Mouse (Mus musculus) midbrain, embryonic 11.5 days (tissue): ENCODE data around the gene Mss51. TPM values are rescaled to one million over a fixed set of nuclear protein-coding genes. Genes with fewer than 3 reads are reported as not detected.

Experiments
- ATAC-seq: fragments of 200-750 bp; cut with Nextera tagmentation; 2 replicates; pipeline ENCODE4 v1.8.0; 2017; ENCODE audit warnings: moderate TSS enrichment, moderate library complexity; ENCODE audit not compliant: low FRiP score
- DNase-seq: peaks from one replicate; pipeline ENCODE4 v3.0.0; 2015; ENCODE audit warnings: low spot score; ENCODE audit errors: missing footprints
- H3K27ac ChIP-seq: fragments of 300-500 bp; sonication (generic); 2 replicates; pipeline ENCODE4 v1.5.1; 2014; ENCODE audit warnings: low read depth, low read length
- H3K27me3 ChIP-seq: fragments of 300-500 bp; sonication (generic); 2 replicates; pipeline ENCODE4 v1.6.1; 2014; ENCODE audit warnings: mild to moderate bottlenecking, low read length, moderate library complexity, mixed read lengths; ENCODE audit not compliant: control insufficient read depth, insufficient read depth
- H3K36me3 ChIP-seq: fragments of 300-500 bp; sonication (generic); 2 replicates; pipeline ENCODE4 v1.6.1; 2014; ENCODE audit warnings: mild to moderate bottlenecking, low read length, moderate library complexity, mixed read lengths; ENCODE audit not compliant: control insufficient read depth, insufficient read depth
- H3K4me1 ChIP-seq: fragments of 300-500 bp; sonication (generic); 2 replicates; pipeline ENCODE4 v1.6.1; 2014; ENCODE audit warnings: low read length; ENCODE audit not compliant: control insufficient read depth, insufficient read depth
- H3K4me2 ChIP-seq: fragments of 300-500 bp; sonication (generic); 2 replicates; pipeline ENCODE4 v1.6.1; 2014; ENCODE audit warnings: mild to moderate bottlenecking, moderate library complexity
- H3K4me3 ChIP-seq: fragments of 300-500 bp; sonication (generic); 2 replicates; pipeline ENCODE4 v1.5.1; 2014; ENCODE audit warnings: low read depth, low read length
- H3K9ac ChIP-seq: fragments of 300-500 bp; sonication (generic); 2 replicates; pipeline ENCODE4 v1.6.1; 2014; ENCODE audit warnings: low read length
- H3K9me3 ChIP-seq: fragments of 300-500 bp; sonication (generic); 2 replicates; pipeline ENCODE4 v1.6.1; 2016; ENCODE audit warnings: low read length; ENCODE audit not compliant: control insufficient read depth
- WGBS: fragments of 180-500 bp; shearing (Covaris S2); extraction: QIAGEN DNeasy Blood & Tissue Kit; methylation state at CpG from one replicate; pipeline ENCODE4 v1.1.7; 2014; 5-methylcytosine and 5-hydroxymethylcytosine counted together
- polyA plus RNA-seq: library from polyadenylated mRNA; unstranded; fragments of >200 nt; fragmentation: Nextera tagmentation; extraction: Ambion mirVana; gene quantifications from 2 replicates; pipeline ENCODE4 v1.2.1, GENCODE M21; 2014

Mss51 gene
- polyA plus RNA-seq, 1 experiment from 2014 or later, result 1.1 TPM

DNA sequence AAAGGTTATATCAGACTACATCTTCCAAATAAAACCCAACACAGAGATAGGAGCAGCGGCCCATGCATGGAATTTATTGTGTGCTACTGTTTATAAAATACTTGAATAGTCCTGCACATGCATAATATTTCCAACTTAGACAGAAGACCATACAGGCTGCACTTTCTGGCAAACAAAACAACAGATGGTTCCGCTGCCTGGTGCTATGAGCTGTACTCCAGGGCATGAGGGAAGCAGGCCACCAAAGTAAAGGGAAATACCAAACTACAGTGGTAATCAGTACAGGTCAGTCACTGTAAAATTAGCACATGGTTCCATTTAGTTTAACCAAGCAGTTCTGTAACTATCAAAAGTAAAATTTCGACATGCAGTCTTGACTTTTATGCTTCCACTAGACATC is 3.3 kb upstream of the Mss51 start:
- WGBS, result 94% methylated on average over 3 of the region's 3 CpGs

DNA sequence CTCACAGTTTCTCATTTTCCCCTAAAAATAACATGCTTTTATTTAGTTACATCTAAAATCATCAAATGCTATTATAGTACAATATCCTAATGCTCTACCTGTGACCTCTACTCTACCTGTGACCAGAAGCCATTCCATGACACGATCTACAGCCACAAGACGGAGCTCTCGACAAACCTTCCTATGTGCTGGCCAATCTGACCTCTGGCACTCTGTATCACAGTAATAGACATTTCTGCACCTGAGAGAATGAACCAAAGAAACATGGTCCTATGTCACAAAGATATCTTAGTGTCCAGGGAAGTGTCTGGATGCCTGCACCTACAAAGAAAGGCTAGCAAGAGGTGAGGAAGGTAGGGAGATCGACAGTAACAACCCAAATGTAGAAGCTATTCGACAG is 10.7 kb downstream of the Mss51 start:
- ATAC-seq (no peak), DNase-seq (peak; percentile 56)
- H3K27ac ChIP-seq, result no peak overlapping the region
- H3K4me3 ChIP-seq, result no peak overlapping the region
- H3K36me3 ChIP-seq, result 0 out of 2 replicates have a peak, but pooled peaks cover 2% of the 10 kb centered on the region
- H3K4me2 ChIP-seq, result no peak overlapping the region
- no peaks in the 10 kb centered on the region for H3K9me3 ChIP-seq
- H3K4me1 ChIP-seq, result no peaks in the 10 kb centered on the region
- H3K9ac ChIP-seq, result no peak overlapping the region
- 94% methylated on average over 5 of the region's 5 CpGs for WGBS
- no peaks in the 10 kb centered on the region for H3K27me3 ChIP-seq

More for the DNA sequence above, 3.3 kb upstream of the Mss51 start:
- Histone ChIP-seq H3K4me1 (no peaks in the 10 kb centered on the region), H3K27ac (no peak overlapping the region), H3K9ac (no peak overlapping the region), H3K4me2 (no peak overlapping the region), H3K27me3 (no peaks in the 10 kb centered on the region), H3K9me3 (no peaks in the 10 kb centered on the region), H3K36me3 (peaks cover 8% of the 10 kb centered on the region), H3K4me3 (no peak overlapping the region)
- no peak for ATAC-seq
- no peak for DNase-seq

- ATAC-seq, result no peak
- 0 out of 2 replicates have a peak, but pooled peaks cover 2% of the 10 kb centered on the region for H3K4me1 ChIP-seq
- no peak overlapping the region for H3K4me2 ChIP-seq
- WGBS, result 87% methylated on average over 7 of the region's 7 CpGs
- H3K36me3 ChIP-seq, result 0 out of 2 replicates have a peak, but pooled peaks cover under 1% of the 10 kb centered on the region
- H3K4me3 ChIP-seq, result no peak overlapping the region
- DNase-seq, result peak; percentile 66
- H3K9me3 ChIP-seq, result no peaks in the 10 kb centered on the region
- H3K27ac ChIP-seq, result no peak overlapping the region
- peaks cover 4% of the 10 kb centered on the region; the same call in 1 of the 2 replicates for H3K27me3 ChIP-seq
- H3K9ac ChIP-seq, result no peak overlapping the region
Measured at GRCm38 (mm10) chr14:20482051-20482751, 14.5 kb downstream of the Mss51 start.

DNA sequence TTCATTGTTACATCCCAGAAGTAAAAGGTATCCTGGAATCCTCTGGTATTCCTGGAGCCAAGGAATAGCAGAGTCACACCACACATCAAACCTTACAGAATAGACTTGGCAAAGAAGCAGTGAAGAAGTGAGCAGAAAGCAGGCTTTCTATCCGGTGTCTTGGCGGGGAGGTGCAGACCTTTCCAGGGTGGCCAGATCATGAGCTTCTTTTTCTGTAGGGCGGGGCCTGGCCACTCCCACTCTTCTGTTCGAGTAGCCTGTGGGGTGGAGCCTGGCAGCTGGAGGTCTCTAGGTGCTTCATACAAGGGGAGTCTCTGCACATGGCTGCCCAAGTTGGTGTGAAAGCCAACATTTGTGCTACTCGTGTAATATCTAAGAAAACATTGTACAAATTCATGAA is 15.5 kb downstream of the Mss51 start:
- Histone ChIP-seq H3K4me3 (no peak overlapping the region), H3K4me2 (no peak overlapping the region), H3K4me1 (0 out of 2 replicates have a peak, but pooled peaks cover 2% of the 10 kb centered on the region), H3K27ac (no peak overlapping the region), H3K27me3 (peaks cover 4% of the 10 kb centered on the region; the same call in 1 of the 2 replicates), H3K9ac (no peak overlapping the region), H3K36me3 (no peaks in the 10 kb centered on the region), H3K9me3 (no peaks in the 10 kb centered on the region)
- ATAC-seq, result no peak
- peak; percentile 33 for DNase-seq
- 19% methylated on average over 5 of the region's 5 CpGs for WGBS

- Histone ChIP-seq H3K4me1 (0 out of 2 replicates have a peak, but pooled peaks cover 2% of the 10 kb centered on the region), H3K27me3 (peaks cover 4% of the 10 kb centered on the region; the same call in 1 of the 2 replicates), H3K4me2 (peak overlapping the region; percentile 91), H3K9ac (peak overlapping the region; percentile 53), H3K36me3 (no peaks in the 10 kb centered on the region), H3K9me3 (no peaks in the 10 kb centered on the region), H3K27ac (no peak overlapping the region), H3K4me3 (peak overlapping the region; percentile 59)
- 0 out of 2 replicates have a peak, but pooled peaks have one; percentile 4 for ATAC-seq
- 81% methylated on average over 1 of the region's 1 CpGs for WGBS
- no peak for DNase-seq
Measured at GRCm38 (mm10) chr14:20480195-20480579, 16.5 kb downstream of the Mss51 start.

- peak within 1 kb of the TSS; percentile 91 for H3K4me2 ChIP-seq
- ATAC-seq (peak; percentile 75), DNase-seq (peak; percentile 97)
- H3K4me1 ChIP-seq, result 0 out of 2 replicates have a peak, but pooled peaks cover 2% of the 10 kb centered on the region
- H3K27me3 ChIP-seq, result peaks cover 4% of the 10 kb centered on the region; the same call in 1 of the 2 replicates
- WGBS, result 2% methylated on average over 48 of the region's 48 CpGs
- no peaks in the 10 kb centered on the region for H3K9me3 ChIP-seq
- peak within 1 kb of the TSS; percentile 53 for H3K9ac ChIP-seq
- no peaks in the 10 kb centered on the region for H3K36me3 ChIP-seq
- no peak within 1 kb of the TSS for H3K27ac ChIP-seq
- H3K4me3 ChIP-seq, result peak within 1 kb of the TSS; percentile 59
Measured at GRCm38 (mm10) chr14:20479291-20480194, 17.2 kb downstream of the Mss51 start, which contains the start of gene Anxa7. Gene Anxa7 (minus strand): TSS chr14:20480133.

DNA sequence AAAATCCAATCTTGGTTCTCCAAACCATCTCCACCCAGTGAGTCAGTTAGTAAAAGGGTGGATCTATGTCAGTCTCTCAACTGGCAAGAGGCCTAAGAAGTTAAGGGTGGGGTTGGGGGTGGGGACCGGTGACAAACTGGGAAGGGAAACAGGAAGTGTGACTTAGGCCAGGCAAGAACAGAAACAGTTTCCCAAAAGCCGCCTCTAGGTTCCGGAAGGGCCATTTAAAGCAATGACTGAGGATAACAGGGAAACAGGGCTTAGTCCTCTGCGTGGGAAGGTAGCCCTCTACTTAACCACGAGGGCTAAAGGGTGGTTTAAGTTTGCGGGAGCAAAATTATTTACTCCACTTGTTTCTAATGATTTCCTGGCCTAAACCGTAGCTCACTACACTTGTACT is 17.9 kb downstream of the Mss51 start:
- H3K4me3 ChIP-seq, result peak overlapping the region; percentile 59; the same call in 1 of the 2 replicates
- ATAC-seq (no peak), DNase-seq (peak; percentile 79)
- H3K9me3 ChIP-seq, result no peaks in the 10 kb centered on the region
- WGBS, result 31% methylated on average over 7 of the region's 7 CpGs
- H3K9ac ChIP-seq, result no peak overlapping the region
- no peak overlapping the region for H3K27ac ChIP-seq
- H3K36me3 ChIP-seq, result no peaks in the 10 kb centered on the region
- 0 out of 2 replicates have a peak, but pooled peaks cover 2% of the 10 kb centered on the region for H3K4me1 ChIP-seq
- peak overlapping the region; percentile 91 for H3K4me2 ChIP-seq
- peaks cover 4% of the 10 kb centered on the region; the same call in 1 of the 2 replicates for H3K27me3 ChIP-seq

DNA sequence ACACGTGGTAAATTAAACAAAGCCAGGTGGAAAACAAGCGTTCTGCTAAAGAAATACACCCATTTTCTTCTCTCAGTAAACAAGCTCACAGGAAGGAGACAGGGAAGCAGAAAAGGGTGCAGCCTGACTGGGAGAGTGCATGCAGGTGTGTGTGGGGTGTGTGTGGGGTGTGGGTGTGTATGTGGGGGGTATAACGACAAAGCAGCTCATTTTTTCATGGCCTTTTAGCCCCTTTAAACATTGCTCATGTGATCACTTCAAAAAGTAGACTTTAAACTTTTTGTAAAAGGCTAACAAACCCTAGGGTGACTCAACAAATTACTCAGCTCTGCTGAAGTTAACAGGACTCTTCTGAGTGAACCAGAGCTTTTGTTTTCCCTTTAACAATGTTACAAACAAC is 18.3 kb downstream of the Mss51 start:
- Histone ChIP-seq H3K4me2 (no peak overlapping the region), H3K9ac (no peak overlapping the region), H3K9me3 (no peaks in the 10 kb centered on the region), H3K4me3 (no peak overlapping the region), H3K4me1 (0 out of 2 replicates have a peak, but pooled peaks cover 2% of the 10 kb centered on the region), H3K36me3 (no peaks in the 10 kb centered on the region), H3K27me3 (peaks cover 4% of the 10 kb centered on the region; the same call in 1 of the 2 replicates), H3K27ac (no peak overlapping the region)
- ATAC-seq (no peak), DNase-seq (no peak)
- 66% methylated on average over 3 of the region's 3 CpGs for WGBS
